Mouse (Mus musculus) embryo, embryonic 11.5 days (tissue): ENCODE measurements around the gene Ccdc88c.

Experiments used
- DNase-seq: peaks from one replicate; pipeline ENCODE4 v3.0.0-alpha.2; 2012; ENCODE audit warnings: low read depth, low spot score

Gene Ccdc88c

GRCm38 (mm10) chr12:100885585-100885984, 143.3 kb downstream of the Ccdc88c start:
- no peak for DNase-seq

- DNase-seq = no peak
Observed at GRCm38 (mm10) chr12:100883168-100883567, 145.7 kb downstream of the Ccdc88c start.

- no peak for DNase-seq
Observed at GRCm38 (mm10) chr12:100878556-100878955, 150.3 kb downstream of the Ccdc88c start.

- DNase-seq = no peak
Observed at GRCm38 (mm10) chr12:100877936-100878335, 150.9 kb downstream of the Ccdc88c start.

DNA sequence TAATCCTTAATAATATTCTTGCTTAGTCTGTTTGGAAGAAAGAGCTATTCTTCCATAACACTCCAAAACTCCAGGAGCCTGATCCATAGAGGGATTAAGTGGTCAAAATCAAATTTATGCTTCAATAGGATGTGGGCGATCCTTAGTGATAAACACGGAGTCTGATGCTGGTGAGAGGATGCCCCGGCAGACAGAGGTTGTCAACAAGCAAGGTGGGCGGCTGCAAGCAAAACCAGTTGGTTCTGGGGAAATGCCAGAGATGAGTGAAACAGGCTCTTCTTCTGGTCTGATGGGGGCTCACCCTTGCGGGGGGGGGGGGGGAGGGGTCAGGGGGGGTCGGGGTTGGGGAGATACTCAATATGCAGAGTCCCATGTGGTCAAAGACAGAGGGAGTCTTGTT, 152.9 kb downstream of the Ccdc88c start:
- DNase-seq = no peak

DNA sequence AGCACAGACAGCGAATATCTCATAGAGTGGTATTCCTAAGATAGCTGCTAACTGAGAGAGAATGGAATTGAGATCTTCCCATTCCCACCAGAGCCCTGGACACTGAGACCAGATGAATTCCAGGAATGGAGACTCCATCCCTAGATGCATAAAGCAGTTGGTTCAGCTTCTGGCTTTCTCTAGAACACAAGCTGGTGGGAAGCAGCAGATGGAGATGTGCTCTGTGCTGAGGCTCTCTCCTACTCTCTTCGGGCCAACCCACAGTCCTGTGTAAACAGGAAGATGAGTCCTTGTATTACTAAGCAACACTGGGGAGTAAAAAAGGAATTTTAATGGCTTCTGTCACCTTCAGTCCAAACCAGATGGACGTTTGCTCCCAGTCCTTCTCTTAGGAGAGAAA, 153.3 kb downstream of the Ccdc88c start:
- DNase-seq = no peak

- DNase-seq = no peak
Observed at GRCm38 (mm10) chr12:100873612-100874011, 155.2 kb downstream of the Ccdc88c start.

- DNase-seq = no peak
Observed at GRCm38 (mm10) chr12:100871841-100872240, 157.0 kb downstream of the Ccdc88c start.

GRCm38 (mm10) chr12:100871234-100871633, 157.6 kb downstream of the Ccdc88c start:
- DNase-seq = no peak

DNA sequence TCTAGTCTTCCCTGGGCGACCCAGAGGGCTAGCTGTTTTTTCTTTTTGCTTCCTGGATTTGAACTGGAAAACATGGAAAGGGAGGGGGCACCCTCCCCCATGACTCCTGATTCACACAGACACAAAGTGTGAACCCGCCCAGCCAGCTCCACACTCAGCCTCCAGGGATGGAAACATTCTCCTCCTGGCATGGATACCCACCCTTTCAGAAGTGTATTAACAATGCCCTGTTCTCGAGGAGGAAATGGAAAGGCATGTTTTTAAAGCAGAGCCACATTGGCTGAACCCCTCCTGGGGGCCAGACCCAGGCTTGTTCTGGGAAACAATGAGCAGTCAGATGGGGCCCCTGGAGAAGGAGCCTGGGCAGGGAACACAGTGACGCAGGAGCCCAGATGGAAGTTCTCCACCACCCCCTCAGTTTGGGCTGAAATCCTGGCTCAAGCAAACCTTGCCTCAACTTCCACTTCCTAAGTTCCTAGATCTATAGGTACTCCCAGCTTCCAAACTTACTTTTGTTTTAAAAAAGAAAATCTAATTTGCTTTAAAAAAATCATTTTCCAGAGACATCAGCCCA, 160.7 kb downstream of the Ccdc88c start:
- no peak for DNase-seq

- no peak for DNase-seq
Observed at GRCm38 (mm10) chr12:100867097-100867496, 161.8 kb downstream of the Ccdc88c start.

- no peak for DNase-seq
Observed at GRCm38 (mm10) chr12:100865509-100866078, 163.3 kb downstream of the Ccdc88c start.

- no peak for DNase-seq
Observed at GRCm38 (mm10) chr12:100865072-100865471, 163.8 kb downstream of the Ccdc88c start.

- DNase-seq = no peak
Observed at GRCm38 (mm10) chr12:100862856-100863446, 165.9 kb downstream of the Ccdc88c start.

GRCm38 (mm10) chr12:100862272-100862671, 166.6 kb downstream of the Ccdc88c start:
- no peak for DNase-seq
